Mouse (Mus musculus): Measurements from ENCODE around the gene Lhfpl2.

DNA sequence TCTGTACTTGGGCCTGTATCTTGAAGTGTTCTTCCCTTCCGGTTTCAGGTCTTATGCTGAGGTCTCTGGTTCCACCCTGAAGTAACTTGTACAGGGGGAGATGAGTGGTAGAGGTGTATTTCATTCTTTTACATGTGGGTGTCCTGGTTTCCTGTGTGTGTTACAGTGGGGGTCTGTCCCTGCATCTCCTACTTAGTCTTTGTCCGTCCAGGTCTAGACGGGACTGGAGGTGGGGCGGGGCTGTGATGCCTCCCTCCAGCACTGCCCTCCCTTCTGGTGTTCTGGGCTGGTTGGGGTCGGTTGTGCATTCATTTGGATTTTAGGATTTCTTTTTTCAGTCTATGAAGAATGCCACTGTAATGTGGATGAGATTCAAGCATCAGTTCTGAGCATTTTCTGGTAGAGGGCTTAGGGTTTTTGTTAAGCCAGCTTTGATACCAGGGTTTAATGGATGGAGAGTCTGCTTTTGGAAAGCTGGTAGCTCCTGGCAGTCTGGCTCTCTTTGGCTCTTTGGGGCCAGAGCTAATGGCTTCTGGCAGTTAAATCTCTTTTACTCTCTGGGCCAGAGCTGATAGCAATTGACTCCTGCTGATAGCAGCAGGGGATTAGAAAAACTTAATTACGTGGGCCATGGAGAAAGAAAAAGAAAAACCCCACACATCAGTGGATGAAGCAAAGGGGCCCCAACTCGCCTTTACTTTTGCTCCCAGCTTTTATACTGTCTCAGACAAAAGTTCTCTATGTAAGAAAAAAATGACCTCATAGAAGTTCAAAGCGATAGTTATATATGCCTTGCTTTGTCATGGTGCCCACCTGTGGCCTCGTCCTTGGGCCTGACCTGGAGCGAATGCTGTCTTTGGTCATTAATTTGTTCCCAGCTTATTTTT lies 130.8 kb downstream of the Lhfpl2 start:
- no peak for TF ChIP-seq CTCF (IDR thresholded peaks at IDR 0.05; ENCODE audit: control insufficient read depth, insufficient read depth, low read length)
- TF ChIP-seq POLR2A (IDR thresholded peaks at IDR 0.05; ENCODE audit: borderline replicate concordance, control insufficient read depth, low read depth, low read length): no peak
